Comparison of ENCODE assay signal across 8 mouse cellular contexts in the genomic region with DNA sequence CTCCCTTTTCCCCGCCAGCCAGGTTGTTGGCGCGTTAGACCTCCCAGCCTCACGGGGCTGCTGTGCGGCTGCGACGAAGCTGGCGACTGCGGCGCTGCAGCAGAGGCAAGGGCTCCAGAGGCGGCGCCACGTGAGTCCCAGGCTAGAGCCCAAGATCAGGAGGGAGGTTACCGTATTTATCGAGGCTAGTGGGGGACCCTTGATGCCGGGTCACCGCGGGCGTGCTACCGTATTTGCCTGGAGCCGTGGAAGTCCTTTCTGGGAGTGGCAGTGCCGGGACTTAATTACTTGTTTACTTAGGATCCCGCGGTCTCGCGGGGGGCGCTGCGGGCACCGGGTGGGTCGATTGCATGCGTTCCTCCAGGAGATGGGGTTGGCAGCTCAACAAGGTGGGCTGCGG. TPM values are rescaled to one million over a fixed set of nuclear protein-coding genes. Genes with fewer than 3 reads are reported as not detected.
DNase-seq lines count a peak whose midpoint lies in the region; ATAC-seq and TF ChIP-seq lines count a peak whose summit lies in the region.

No protein-coding gene starts in this region.

- under 1% methylated on average over 32 of the region's 32 CpGs for WGBS in forebrain, embryonic 12.5 days
- under 1% methylated on average over 32 of the region's 32 CpGs for WGBS in heart, embryonic 16.5 days
- WGBS in liver, embryonic 12.5 days (ENCODE audit: insufficient replicate concordance): 2% methylated on average over 32 of the region's 32 CpGs
- under 1% methylated on average over 32 of the region's 32 CpGs for WGBS in neural tube, embryonic 14.5 days

- no peak for TF ChIP-seq RAD21 in CH12.LX (IDR thresholded peaks at IDR 0.05; ENCODE audit: low read depth, low read length)

- peak overlapping the region; percentile 61 for H3K4me2 ChIP-seq in CH12.LX (ENCODE audit: insufficient read depth, low read depth, poor library complexity, severe bottlenecking)
- H3K4me2 ChIP-seq in forebrain, embryonic 12.5 days: peak overlapping the region; percentile 66
- H3K4me2 ChIP-seq in heart, embryonic 16.5 days (ENCODE audit: low read depth, low read length): peak overlapping the region; percentile 66
- H3K4me2 ChIP-seq in liver, embryonic 12.5 days: peak overlapping the region; percentile 64
- peak overlapping the region; percentile 73 for H3K4me2 ChIP-seq in neural tube, embryonic 14.5 days (ENCODE audit: low read depth, low read length)

- H3K9ac ChIP-seq in CH12.LX (ENCODE audit: insufficient read depth, low read depth): peak overlapping the region; percentile 62
- peak overlapping the region; percentile 48 for H3K9ac ChIP-seq in forebrain, embryonic 12.5 days
- H3K9ac ChIP-seq in heart, embryonic 16.5 days (ENCODE audit: low read length): peak overlapping the region; percentile 56
- peak overlapping the region; percentile 44; the same call in 1 of the 2 replicates for H3K9ac ChIP-seq in liver, embryonic 12.5 days
- H3K9ac ChIP-seq in neural tube, embryonic 14.5 days (replicated peaks; ENCODE audit: low read depth, low read length): peak overlapping the region; percentile 55

- peak; percentile 63 for DNase-seq in CH12.LX (ENCODE audit: extremely low read depth)
- peak; percentile 76 for DNase-seq in brain, embryonic 14.5 days (ENCODE audit: low read depth)
- DNase-seq in kidney, postnatal 10 days: peak; percentile 79
- DNase-seq in urinary bladder, postnatal 36 days (ENCODE audit: low spot score in 2 of 2): peak; percentile 33 to 53

- 0 out of 2 replicates have a peak, but pooled peaks have one; percentile 2 for ATAC-seq in forebrain, embryonic 12.5 days (ENCODE audit: low FRiP score)
- no peak for ATAC-seq in heart, embryonic 16.5 days (replicated peaks; ENCODE audit: extremely low read depth, insufficient read depth, low FRiP score)
- no peak for ATAC-seq in liver, embryonic 12.5 days
- ATAC-seq in neural tube, embryonic 14.5 days (ENCODE audit: low read depth): peak; percentile 47; the same call in 1 of the 2 replicates

- no peak overlapping the region for H3K27ac ChIP-seq in CH12.LX (ENCODE audit: insufficient read depth, low read depth)
- no peak overlapping the region for H3K27ac ChIP-seq in forebrain, embryonic 12.5 days
- H3K27ac ChIP-seq in heart, embryonic 16.5 days (ENCODE audit: low read length): no peak overlapping the region
- no peak overlapping the region for H3K27ac ChIP-seq in liver, embryonic 12.5 days
- no peak overlapping the region for H3K27ac ChIP-seq in neural tube, embryonic 14.5 days (ENCODE audit: low read depth, low read length)

- no peak; the same call in 1 of the 2 replicates for TF ChIP-seq POLR2A in CH12.LX (IDR thresholded peaks at IDR 0.05; ENCODE audit: low read depth, low read length)
- no peak for TF ChIP-seq POLR2A in brain, embryonic 14.5 days (IDR thresholded peaks at IDR 0.05; ENCODE audit: borderline replicate concordance, extremely low read depth, insufficient read depth, insufficient read length, poor library complexity, severe bottlenecking)

- TF ChIP-seq EP300 in CH12.LX (IDR thresholded peaks at IDR 0.05; ENCODE audit: low read length): no peak

- in situ Hi-C loops in CH12.LX (cut with MboI; ENCODE audit: low pct_ligation_motif_present, low pct_unique_long_range_greater_than_20kb, low sequenced_read_pairs): loop anchor here (5.0 to 25.0 kb wide), 2 partner anchors 70 to 335 kb away; partner anchors contain the start of gene Doxl2

- peaks cover 7 to 46% of the 10 kb centered on the region in 2 experiments for H3K36me3 ChIP-seq in CH12.LX (replicated peaks in 1 of 2; ENCODE audit: control insufficient read depth in 1 of 2, insufficient read depth in 1 of 2, low read length in 1 of 2)
- H3K36me3 ChIP-seq in forebrain, embryonic 12.5 days (replicated peaks): no peaks in the 10 kb centered on the region
- no peaks in the 10 kb centered on the region for H3K36me3 ChIP-seq in heart, embryonic 16.5 days (ENCODE audit: control insufficient read depth, insufficient read depth)
- H3K36me3 ChIP-seq in liver, embryonic 12.5 days: no peaks in the 10 kb centered on the region
- H3K36me3 ChIP-seq in neural tube, embryonic 14.5 days (ENCODE audit: control insufficient read depth, insufficient read depth, low read length): no peaks in the 10 kb centered on the region

- H3K4me3 ChIP-seq in CH12.LX (replicated peaks in 1 of 3; ENCODE audit: low read depth in 2 of 3, low read length in 2 of 3, poor library complexity in 1 of 3): peak overlapping the region; percentile 55 to 65 (median 61)
- peak overlapping the region; percentile 44 for H3K4me3 ChIP-seq in forebrain, embryonic 12.5 days (replicated peaks)
- H3K4me3 ChIP-seq in heart, embryonic 16.5 days (ENCODE audit: low read length): peak overlapping the region; percentile 50
- peak overlapping the region; percentile 39 for H3K4me3 ChIP-seq in liver, embryonic 12.5 days
- peak overlapping the region; percentile 48 for H3K4me3 ChIP-seq in neural tube, embryonic 14.5 days (ENCODE audit: low read depth, low read length)

- TF ChIP-seq CTCF in CH12.LX (conservative IDR thresholded peaks at IDR 0.05 in 1 of 2, IDR thresholded peaks at IDR 0.05 in 1 of 2; ENCODE audit: low read depth in 2 of 2, low read length in 2 of 2): peak in 1 of 2 experiments; percentile 48; a peak in 2 of 4 replicates
- TF ChIP-seq CTCF in brain, embryonic 14.5 days (IDR thresholded peaks at IDR 0.05; ENCODE audit: borderline replicate concordance, extremely low read depth, insufficient read depth, insufficient read length): no peak

- H3K4me1 ChIP-seq in CH12.LX (ENCODE audit: control insufficient read depth in 1 of 2, insufficient read depth in 2 of 2): peaks cover 10 to 28% of the 10 kb centered on the region in 2 experiments; a peak in 2 of 4 replicates
- H3K4me1 ChIP-seq in forebrain, embryonic 12.5 days: peaks cover 23% of the 10 kb centered on the region
- H3K4me1 ChIP-seq in heart, embryonic 16.5 days (ENCODE audit: control insufficient read depth, insufficient read depth, low read length): peaks cover 5% of the 10 kb centered on the region; the same call in 1 of the 2 replicates
- H3K4me1 ChIP-seq in liver, embryonic 12.5 days: peaks cover 9% of the 10 kb centered on the region
- peaks cover 4% of the 10 kb centered on the region; the same call in 1 of the 2 replicates for H3K4me1 ChIP-seq in neural tube, embryonic 14.5 days (ENCODE audit: control insufficient read depth, insufficient read depth, low read length)

- no peaks in the 10 kb centered on the region for H3K9me3 ChIP-seq in CH12.LX (replicated peaks; ENCODE audit: low read length)
- no peaks in the 10 kb centered on the region for H3K9me3 ChIP-seq in forebrain, embryonic 12.5 days
- H3K9me3 ChIP-seq in heart, embryonic 16.5 days (replicated peaks; ENCODE audit: control insufficient read depth, low read length): no peaks in the 10 kb centered on the region
- H3K9me3 ChIP-seq in liver, embryonic 12.5 days (replicated peaks): no peaks in the 10 kb centered on the region
- H3K9me3 ChIP-seq in neural tube, embryonic 14.5 days (ENCODE audit: control insufficient read depth, low read length): no peaks in the 10 kb centered on the region

- dilution Hi-C loops in CH12.LX (cut with MboI; ENCODE audit: extremely low pct_ligation_motif_present, extremely low pct_unique_long_range_greater_than_20kb, low sequenced_read_pairs): loop anchor here (25.0 kb wide), 1 partner anchor 135 kb away; the partner anchor contains the start of gene Gimap3

- no peaks in the 10 kb centered on the region; the same call in 1 of the 2 replicates for H3K79me2 ChIP-seq in CH12.LX (replicated peaks; ENCODE audit: control insufficient read depth, extremely low read depth, insufficient read depth, poor library complexity, severe bottlenecking)

- H3K27me3 ChIP-seq in CH12.LX (replicated peaks): no peaks in the 10 kb centered on the region
- H3K27me3 ChIP-seq in forebrain, embryonic 12.5 days: peaks cover 61% of the 10 kb centered on the region
- H3K27me3 ChIP-seq in heart, embryonic 16.5 days (ENCODE audit: control insufficient read depth, insufficient read depth, low read length): peaks cover 19% of the 10 kb centered on the region
- H3K27me3 ChIP-seq in liver, embryonic 12.5 days (replicated peaks): peaks cover 67% of the 10 kb centered on the region
- 0 out of 2 replicates have a peak, but pooled peaks cover 7% of the 10 kb centered on the region for H3K27me3 ChIP-seq in neural tube, embryonic 14.5 days (ENCODE audit: control insufficient read depth, insufficient read depth, low read length)

RNA-seq across cellular contexts. Expression of gene AI854703, which starts 0.4 kb away (rescaled TPM):
- total RNA-seq in CH12.LX (2012; rRNA removed) (3.5 and 5.3 TPM in 2 replicates), CH12.LX (2014; rRNA removed) (2.1 TPM in 2 replicates)
- 3.1 and 4.8 TPM in 2 replicates for polyA plus RNA-seq in CH12.LX (2012; ENCODE audit: insufficient read length, low read depth)
- 11.0 and 14.0 TPM in 2 replicates for polyA plus RNA-seq in brain, embryonic 14.5 days (2012; rRNA removed)
- 1.2 and 1.6 TPM in 2 replicates for polyA plus RNA-seq in forebrain, embryonic 12.5 days (2016; fragmentation: Nextera tagmentation; extraction: Ambion mirVana)
- polyA plus RNA-seq in heart, embryonic 16.5 days (2015; fragmentation: Nextera tagmentation; extraction: Ambion mirVana): 1.0 and 1.7 TPM in 2 replicates
- 0.30 and 0.50 TPM in 2 replicates for polyA plus RNA-seq in liver, embryonic 12.5 days (2016; fragmentation: Nextera tagmentation; extraction: Ambion mirVana)
- 20.5 and 26.9 TPM in 2 replicates for polyA plus RNA-seq in neural tube, embryonic 14.5 days (2014; fragmentation: Nextera tagmentation; extraction: Ambion mirVana)

RNA-seq across cellular contexts. Expression of gene Gimap8, which starts 20.1 kb away (rescaled TPM):
- total RNA-seq in CH12.LX (2012; rRNA removed) (27.9 and 28.5 TPM in 2 replicates), CH12.LX (2014; rRNA removed) (27.5 and 36.8 TPM in 2 replicates)
- 21.6 and 22.1 TPM in 2 replicates for polyA plus RNA-seq in CH12.LX (2012; ENCODE audit: insufficient read length, low read depth)
- 0.81 and 1.6 TPM in 2 replicates for polyA plus RNA-seq in brain, embryonic 14.5 days (2012; rRNA removed)
- 0.36 TPM in 2 replicates for polyA plus RNA-seq in forebrain, embryonic 12.5 days (2016; fragmentation: Nextera tagmentation; extraction: Ambion mirVana)
- 1.9 and 2.4 TPM in 2 replicates for polyA plus RNA-seq in heart, embryonic 16.5 days (2015; fragmentation: Nextera tagmentation; extraction: Ambion mirVana)
- 0.93 and 1.0 TPM in 2 replicates for polyA plus RNA-seq in liver, embryonic 12.5 days (2016; fragmentation: Nextera tagmentation; extraction: Ambion mirVana)
- polyA plus RNA-seq in neural tube, embryonic 14.5 days (2014; fragmentation: Nextera tagmentation; extraction: Ambion mirVana): 0.20 and 0.35 TPM in 2 replicates

RNA-seq across cellular contexts. Expression of gene Zfp775, which starts 25.1 kb away (rescaled TPM):
- total RNA-seq in CH12.LX (2012; rRNA removed) (4.7 and 6.5 TPM in 2 replicates), CH12.LX (2014; rRNA removed) (2.6 and 3.2 TPM in 2 replicates)
- polyA plus RNA-seq in CH12.LX (2012; ENCODE audit: insufficient read length, low read depth): 3.3 and 3.5 TPM in 2 replicates
- 14.6 and 15.0 TPM in 2 replicates for polyA plus RNA-seq in brain, embryonic 14.5 days (2012; rRNA removed)
- polyA plus RNA-seq in forebrain, embryonic 12.5 days (2016; fragmentation: Nextera tagmentation; extraction: Ambion mirVana): 13.4 and 14.9 TPM in 2 replicates
- polyA plus RNA-seq in heart, embryonic 16.5 days (2015; fragmentation: Nextera tagmentation; extraction: Ambion mirVana): 6.2 and 8.6 TPM in 2 replicates
- 2.0 and 2.2 TPM in 2 replicates for polyA plus RNA-seq in liver, embryonic 12.5 days (2016; fragmentation: Nextera tagmentation; extraction: Ambion mirVana)
- 12.3 and 17.6 TPM in 2 replicates for polyA plus RNA-seq in neural tube, embryonic 14.5 days (2014; fragmentation: Nextera tagmentation; extraction: Ambion mirVana)

RNA-seq across cellular contexts. Expression of gene Gm44965, which starts 33.2 kb away (rescaled TPM):
- total RNA-seq in CH12.LX (2012; rRNA removed): not detected in 2 replicates
- total RNA-seq in CH12.LX (2014; rRNA removed): not detected in 2 replicates
- polyA plus RNA-seq in CH12.LX (2012; ENCODE audit: insufficient read length, low read depth): not detected in 2 replicates
- polyA plus RNA-seq in brain, embryonic 14.5 days (2012; rRNA removed): not detected in 2 replicates
- polyA plus RNA-seq in forebrain, embryonic 12.5 days (2016; fragmentation: Nextera tagmentation; extraction: Ambion mirVana): not detected in 2 replicates
- not detected in 2 replicates for polyA plus RNA-seq in heart, embryonic 16.5 days (2015; fragmentation: Nextera tagmentation; extraction: Ambion mirVana)
- not detected in 2 replicates for polyA plus RNA-seq in liver, embryonic 12.5 days (2016; fragmentation: Nextera tagmentation; extraction: Ambion mirVana)
- polyA plus RNA-seq in neural tube, embryonic 14.5 days (2014; fragmentation: Nextera tagmentation; extraction: Ambion mirVana): not detected in 2 replicates

RNA-seq across cellular contexts. Expression of gene Repin1, which starts 33.3 kb away (rescaled TPM):
- total RNA-seq in CH12.LX (2012; rRNA removed): 23.6 and 28.0 TPM in 2 replicates
- 11.5 and 12.8 TPM in 2 replicates for total RNA-seq in CH12.LX (2014; rRNA removed)
- 9.7 and 10.7 TPM in 2 replicates for polyA plus RNA-seq in CH12.LX (2012; ENCODE audit: insufficient read length, low read depth)
- 60.0 and 69.2 TPM in 2 replicates for polyA plus RNA-seq in brain, embryonic 14.5 days (2012; rRNA removed)
- 46.7 and 50.0 TPM in 2 replicates for polyA plus RNA-seq in forebrain, embryonic 12.5 days (2016; fragmentation: Nextera tagmentation; extraction: Ambion mirVana)
- 28.6 and 29.8 TPM in 2 replicates for polyA plus RNA-seq in heart, embryonic 16.5 days (2015; fragmentation: Nextera tagmentation; extraction: Ambion mirVana)
- 11.8 and 13.2 TPM in 2 replicates for polyA plus RNA-seq in liver, embryonic 12.5 days (2016; fragmentation: Nextera tagmentation; extraction: Ambion mirVana)
- polyA plus RNA-seq in neural tube, embryonic 14.5 days (2014; fragmentation: Nextera tagmentation; extraction: Ambion mirVana): 38.9 and 40.8 TPM in 2 replicates

Comparison
In these comparisons a context has a peak if more than half of its experiments do, and no peak if none do; other contexts are left out.
1. ATAC-seq: peak in forebrain, embryonic 12.5 days (single experiment) and neural tube, embryonic 14.5 days (single experiment); none in heart, embryonic 16.5 days (single experiment) and liver, embryonic 12.5 days (single experiment).
2. Peak in every context shown above with its lines, with median percentiles within 50 percentile points of each other: DNase-seq, H3K4me2 ChIP-seq, H3K4me3 ChIP-seq and H3K9ac ChIP-seq.